Mouse (Mus musculus) hindbrain, embryonic 10.5 days (tissue): ENCODE data around the gene Pex26. TPM values are rescaled to one million over a fixed set of nuclear protein-coding genes. Genes with fewer than 3 reads are reported as not detected.

ENCODE experiments used
- DNase-seq: peaks from one replicate; pipeline ENCODE4 v3.0.0-alpha.2; 2017; ENCODE audit warnings: low spot score
- H3K27ac ChIP-seq: fragments of 300-500 bp; sonication (generic); 2 replicates; pipeline ENCODE4 v1.5.1; 2016; ENCODE audit warnings: mild to moderate bottlenecking, moderate library complexity
- H3K27me3 ChIP-seq: fragments of 300-500 bp; sonication (generic); 2 replicates; pipeline ENCODE4 v1.6.1; 2016; ENCODE audit warnings: mild to moderate bottlenecking; ENCODE audit not compliant: poor library complexity, insufficient read depth, severe bottlenecking
- H3K36me3 ChIP-seq: fragments of 300-500 bp; sonication (generic); 2 replicates; pipeline ENCODE4 v1.6.1; 2016; ENCODE audit warnings: mild to moderate bottlenecking, moderate library complexity
- H3K4me1 ChIP-seq: fragments of 300-500 bp; sonication (generic); replicated peaks from 2 replicates; pipeline ENCODE4 v1.6.1; 2016; ENCODE audit warnings: mild to moderate bottlenecking
- H3K4me3 ChIP-seq: fragments of 300-500 bp; sonication (generic); 2 replicates; pipeline ENCODE4 v1.5.1; 2016; ENCODE audit warnings: mild to moderate bottlenecking, moderate library complexity
- H3K9me3 ChIP-seq: fragments of 300-500 bp; sonication (generic); 2 replicates; pipeline ENCODE4 v1.6.1; 2016; ENCODE audit warnings: mild to moderate bottlenecking, moderate library complexity
- WGBS: fragments of 180-500 bp; shearing (Covaris S2); methylation state at CpG from one replicate; pipeline ENCODE4 v1.1.7; 2016; 5-methylcytosine and 5-hydroxymethylcytosine counted together
- polyA plus RNA-seq: library from polyadenylated mRNA; unstranded; fragments of >200 nt; fragmentation: Nextera tagmentation; extraction: Ambion mirVana; gene quantifications from 2 replicates; pipeline ENCODE4 v1.2.1, GENCODE M21; 2016

Gene Pex26
- polyA plus RNA-seq, 1 experiment from 2014 or later, result 10.1 TPM

DNA sequence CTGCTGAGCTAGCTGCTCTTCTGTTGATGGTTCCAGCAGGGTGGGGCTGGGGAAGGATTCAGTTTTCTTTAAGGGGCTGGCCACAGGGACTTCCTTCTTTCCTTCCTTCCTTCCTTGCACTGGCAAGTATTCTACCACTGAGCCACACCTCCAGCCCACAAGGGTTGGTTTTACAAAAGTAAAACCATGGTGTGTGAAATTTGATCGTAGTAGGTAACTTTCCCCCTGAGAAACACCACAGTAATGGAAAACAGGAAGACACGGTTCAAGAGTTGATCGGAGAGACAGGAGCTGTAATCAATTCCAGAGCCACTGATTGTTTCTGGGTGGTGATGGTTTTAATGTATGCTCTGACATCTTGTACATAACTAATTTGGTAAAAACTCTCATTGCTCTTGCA is 34.0 kb upstream of the Pex26 start:
- Histone ChIP-seq H3K4me3 (no peak overlapping the region), H3K4me1 (peaks cover 36% of the 10 kb centered on the region), H3K27ac (no peak overlapping the region), H3K36me3 (no peaks in the 10 kb centered on the region), H3K27me3 (no peaks in the 10 kb centered on the region), H3K9me3 (no peaks in the 10 kb centered on the region)
- 61% methylated on average over 3 of the region's 3 CpGs for WGBS
- DNase-seq, result no peak

DNA sequence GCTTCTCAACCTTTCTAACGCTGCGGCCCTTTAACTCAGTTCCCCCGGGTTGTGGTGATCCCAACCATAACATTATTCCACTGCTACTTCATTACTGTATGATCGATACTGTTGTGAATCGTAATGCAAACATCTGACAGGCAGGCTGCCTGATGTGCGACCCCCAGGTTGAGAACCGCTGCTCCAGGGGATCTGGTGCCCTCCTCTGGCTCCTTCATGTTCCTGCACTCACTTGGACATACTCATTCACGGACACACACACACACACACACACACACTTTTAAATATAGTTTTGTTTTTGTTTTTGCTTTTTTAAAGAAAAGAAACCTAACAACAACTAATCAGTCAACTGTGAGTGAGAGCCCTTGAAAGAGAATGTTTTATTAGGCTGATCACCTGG is 33.3 kb upstream of the Pex26 start:
- Histone ChIP-seq H3K27ac (no peak overlapping the region), H3K4me1 (peaks cover 29% of the 10 kb centered on the region), H3K4me3 (no peak overlapping the region), H3K27me3 (no peaks in the 10 kb centered on the region), H3K36me3 (no peaks in the 10 kb centered on the region), H3K9me3 (no peaks in the 10 kb centered on the region)
- no peak for DNase-seq
- 94% methylated on average over 8 of the region's 8 CpGs for WGBS

DNA sequence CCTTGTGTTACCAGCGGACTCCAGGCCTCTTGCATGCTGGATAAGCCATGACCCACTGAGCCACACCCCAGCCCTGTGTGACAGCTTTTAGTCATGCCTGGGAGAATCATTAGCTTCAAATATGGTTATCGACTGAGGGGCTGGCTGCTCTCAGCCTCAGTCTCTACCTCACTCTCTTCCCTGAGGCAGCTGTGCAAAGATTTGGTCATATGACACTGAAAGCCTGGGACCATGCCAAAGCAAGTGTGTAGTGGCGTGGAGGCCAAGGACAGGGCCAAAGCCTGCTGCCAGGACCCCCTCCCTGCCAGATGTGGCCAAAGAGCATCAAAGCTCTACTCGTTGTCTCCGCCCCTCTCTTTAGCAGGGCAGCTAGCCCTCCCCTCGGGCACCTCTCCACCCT is 31.7 kb upstream of the Pex26 start:
- no peak for DNase-seq
- H3K27ac ChIP-seq, result no peak overlapping the region
- WGBS, result 67% methylated on average over 6 of the region's 6 CpGs
- H3K27me3 ChIP-seq, result no peaks in the 10 kb centered on the region
- no peak overlapping the region for H3K4me3 ChIP-seq
- peaks cover 13% of the 10 kb centered on the region for H3K4me1 ChIP-seq
- no peaks in the 10 kb centered on the region for H3K9me3 ChIP-seq
- no peaks in the 10 kb centered on the region for H3K36me3 ChIP-seq

DNA sequence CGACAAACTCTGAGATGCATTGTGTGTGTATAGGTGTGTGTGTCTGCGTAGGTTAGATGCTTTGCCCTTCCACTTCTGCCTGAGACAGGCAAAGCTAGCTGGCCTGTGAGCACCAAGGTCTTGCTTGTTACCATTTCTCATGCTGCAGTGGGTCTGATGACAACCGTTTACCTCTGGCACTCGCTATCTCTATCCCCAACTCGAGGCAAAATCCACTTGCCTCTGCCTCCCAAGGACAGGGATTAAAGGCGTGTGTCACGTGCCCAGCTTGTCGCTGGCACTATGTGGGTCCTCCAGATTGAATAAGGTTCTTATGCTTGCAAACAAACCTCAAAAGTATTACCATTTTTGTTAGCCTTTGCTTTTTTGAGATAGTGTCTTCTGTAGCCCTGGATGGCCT is 30.3 kb upstream of the Pex26 start:
- DNase-seq, result no peak
- 87% methylated on average over 8 of the region's 8 CpGs for WGBS
- Histone ChIP-seq H3K4me1 (peaks cover 7% of the 10 kb centered on the region), H3K9me3 (no peaks in the 10 kb centered on the region), H3K36me3 (no peaks in the 10 kb centered on the region), H3K27me3 (no peaks in the 10 kb centered on the region), H3K27ac (no peak overlapping the region), H3K4me3 (no peak overlapping the region)

DNA sequence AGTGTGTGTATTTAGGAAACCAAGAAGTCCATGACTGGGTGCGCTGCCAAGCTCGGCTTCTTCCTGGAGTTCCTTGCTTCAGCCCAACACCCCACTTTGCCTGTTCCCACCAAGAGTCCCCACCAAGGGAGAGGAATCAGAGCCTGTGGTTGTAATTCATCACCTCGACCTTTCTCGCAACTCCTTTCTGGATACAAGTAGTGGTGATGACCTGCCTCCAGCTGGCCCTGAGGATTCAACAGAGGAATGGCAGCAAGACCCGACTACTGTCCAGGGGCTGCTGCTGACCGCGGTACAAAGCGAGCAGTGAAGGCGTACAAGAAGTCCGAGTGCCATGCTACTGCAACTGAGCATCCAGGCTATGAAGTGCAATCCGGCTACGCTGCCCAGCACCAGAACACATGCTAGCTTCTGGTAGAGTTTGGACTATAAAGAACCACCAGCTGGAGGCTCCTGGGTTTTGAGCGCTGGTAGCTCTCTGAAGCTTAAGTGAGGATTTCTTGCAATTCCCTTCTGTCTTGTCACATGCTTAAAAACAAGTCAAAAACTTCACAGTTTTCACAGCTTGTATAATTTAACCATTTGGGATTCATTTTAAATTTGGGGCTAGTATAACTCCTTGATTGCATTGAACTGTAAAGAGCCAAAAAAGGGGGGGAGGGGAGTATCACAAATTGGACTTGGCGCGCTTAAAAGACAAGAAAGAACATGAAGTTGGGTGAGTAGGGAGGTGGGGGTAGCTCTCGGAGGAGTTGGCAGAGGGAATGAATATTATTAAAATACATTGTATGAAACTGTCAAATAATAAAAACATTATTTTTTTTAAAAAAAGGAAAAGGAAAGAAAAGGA is 28.8 kb upstream of the Pex26 start:
- no peaks in the 10 kb centered on the region for H3K36me3 ChIP-seq
- peaks cover 7% of the 10 kb centered on the region for H3K4me1 ChIP-seq
- 90% methylated on average over 16 of the region's 16 CpGs for WGBS
- H3K4me3 ChIP-seq, result no peak overlapping the region
- no peak for DNase-seq
- no peaks in the 10 kb centered on the region for H3K27me3 ChIP-seq
- H3K9me3 ChIP-seq, result no peaks in the 10 kb centered on the region
- no peak overlapping the region for H3K27ac ChIP-seq

DNA sequence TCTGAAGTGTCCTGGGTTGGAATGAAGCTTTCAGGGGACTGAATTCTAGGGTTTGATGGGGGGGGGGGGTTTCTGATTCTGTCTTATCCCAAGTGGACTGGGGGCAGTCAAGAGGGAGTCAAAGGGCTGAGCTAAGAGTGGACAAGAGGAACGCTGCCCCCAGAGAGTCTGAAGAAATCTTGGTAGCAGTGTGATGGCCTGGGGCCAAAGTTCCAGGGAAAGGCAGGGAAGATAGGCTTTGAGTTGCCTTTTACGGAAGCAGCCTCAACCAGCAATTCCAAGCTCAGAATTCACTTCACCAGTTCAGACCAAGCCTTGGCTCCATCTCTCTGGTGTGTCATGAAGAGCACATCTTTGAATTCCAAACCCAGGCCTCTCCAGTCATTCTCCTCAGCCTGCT is 27.4 kb upstream of the Pex26 start:
- Histone ChIP-seq H3K4me3 (no peak overlapping the region), H3K27ac (no peak overlapping the region), H3K4me1 (peaks cover 7% of the 10 kb centered on the region), H3K36me3 (no peaks in the 10 kb centered on the region), H3K9me3 (no peaks in the 10 kb centered on the region), H3K27me3 (no peaks in the 10 kb centered on the region)
- DNase-seq, result no peak
- WGBS, result 76% methylated on average over 2 of the region's 2 CpGs

DNA sequence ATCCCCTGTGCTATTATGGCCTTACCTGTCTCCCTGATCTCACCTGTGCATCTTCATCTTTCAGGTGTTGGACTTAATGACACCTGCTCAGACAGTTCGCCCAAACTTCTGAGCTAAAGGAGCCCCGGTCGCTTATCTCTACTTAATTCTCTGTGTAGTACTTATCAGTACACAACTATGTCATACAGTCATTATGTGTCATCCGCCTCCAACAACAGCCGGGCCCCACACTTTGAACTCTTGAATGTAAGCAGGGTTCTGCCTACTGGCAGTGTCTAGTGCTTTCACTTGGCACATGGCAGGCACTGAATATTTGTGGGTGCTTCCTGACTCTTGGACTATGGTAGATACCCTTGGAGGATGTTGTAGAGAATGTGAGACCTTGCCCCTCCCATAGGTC is 23.9 kb upstream of the Pex26 start:
- Histone ChIP-seq H3K27me3 (no peaks in the 10 kb centered on the region), H3K36me3 (no peaks in the 10 kb centered on the region), H3K9me3 (no peaks in the 10 kb centered on the region), H3K4me3 (no peak overlapping the region), H3K4me1 (no peaks in the 10 kb centered on the region), H3K27ac (no peak overlapping the region)
- DNase-seq, result no peak
- WGBS, result 95% methylated on average over 5 of the region's 5 CpGs

DNA sequence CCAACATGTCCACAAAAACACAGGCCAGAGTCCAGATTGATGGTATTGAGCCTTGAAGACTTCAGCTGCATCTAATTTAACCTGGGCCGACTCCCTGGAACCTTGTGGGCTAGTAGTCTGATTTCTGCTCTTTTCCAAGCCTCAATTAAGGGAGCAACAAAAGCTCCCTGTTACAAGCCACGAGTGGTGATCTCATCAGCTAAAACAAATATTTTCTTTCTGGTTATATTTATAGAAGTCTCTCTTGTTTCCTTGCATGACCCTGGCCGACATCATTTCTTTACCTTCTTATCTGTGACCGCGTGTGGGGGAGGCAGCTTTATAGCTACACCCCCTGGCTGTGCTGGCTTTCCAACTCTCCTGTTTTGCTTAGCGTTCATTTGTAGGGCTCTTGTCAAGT is 23.3 kb upstream of the Pex26 start:
- H3K27me3 ChIP-seq, result no peaks in the 10 kb centered on the region
- 76% methylated on average over 6 of the region's 6 CpGs for WGBS
- H3K4me3 ChIP-seq, result no peak overlapping the region
- no peaks in the 10 kb centered on the region for H3K4me1 ChIP-seq
- no peaks in the 10 kb centered on the region for H3K36me3 ChIP-seq
- DNase-seq, result no peak
- H3K9me3 ChIP-seq, result no peaks in the 10 kb centered on the region
- H3K27ac ChIP-seq, result no peak overlapping the region

DNA sequence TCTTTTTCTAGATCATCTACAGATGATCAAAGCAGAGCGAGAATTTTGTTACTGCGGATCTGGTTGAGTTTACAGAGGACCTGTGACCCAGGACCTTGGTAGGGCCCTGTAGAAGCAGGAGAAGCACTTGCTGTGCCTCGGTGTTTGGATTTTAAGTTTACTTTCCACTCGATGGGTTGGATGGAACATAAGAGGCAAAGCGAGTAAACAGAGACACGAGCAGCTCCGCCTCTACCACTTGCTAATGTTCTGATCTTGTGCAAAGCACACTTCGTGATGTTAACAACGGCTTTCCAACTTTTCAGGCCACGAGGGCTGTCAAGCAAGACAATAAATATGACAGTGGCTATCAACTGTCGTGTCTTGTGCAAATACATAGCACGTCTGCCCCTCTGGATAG is 20.9 kb upstream of the Pex26 start:
- no peak overlapping the region for H3K4me3 ChIP-seq
- no peak for DNase-seq
- no peaks in the 10 kb centered on the region for H3K9me3 ChIP-seq
- H3K27me3 ChIP-seq, result no peaks in the 10 kb centered on the region
- no peak overlapping the region for H3K27ac ChIP-seq
- WGBS, result 92% methylated on average over 12 of the region's 12 CpGs
- H3K4me1 ChIP-seq, result peaks cover 18% of the 10 kb centered on the region
- no peaks in the 10 kb centered on the region for H3K36me3 ChIP-seq

DNA sequence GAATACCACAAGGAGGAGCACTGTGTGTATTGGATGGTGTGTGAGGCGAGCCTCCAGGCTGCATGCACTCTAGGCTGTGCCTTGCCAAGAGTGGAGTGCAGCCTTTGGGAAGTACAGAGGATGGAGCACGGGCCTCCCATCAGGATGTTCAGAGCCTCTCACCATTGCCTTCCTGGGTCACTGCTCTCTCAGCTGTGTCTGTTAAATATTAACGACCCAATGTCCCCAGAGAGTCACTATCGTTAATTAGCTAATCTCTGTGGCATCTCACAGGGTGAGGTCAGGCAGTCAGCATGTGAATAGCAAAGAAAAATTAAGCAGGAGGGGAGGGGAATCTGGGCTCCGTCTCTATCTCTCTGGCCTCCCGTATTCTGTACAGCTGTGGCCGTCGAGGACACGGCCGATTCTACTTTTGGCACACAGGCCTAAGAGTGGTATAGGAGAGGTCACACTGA is 17.3 kb upstream of the Pex26 start:
- Histone ChIP-seq H3K4me3 (no peak overlapping the region), H3K27me3 (no peaks in the 10 kb centered on the region), H3K27ac (peak overlapping the region; percentile 59), H3K4me1 (peaks cover 20% of the 10 kb centered on the region), H3K9me3 (no peaks in the 10 kb centered on the region), H3K36me3 (no peaks in the 10 kb centered on the region)
- WGBS, result 52% methylated on average over 10 of the region's 10 CpGs
- peak; percentile 13 for DNase-seq

DNA sequence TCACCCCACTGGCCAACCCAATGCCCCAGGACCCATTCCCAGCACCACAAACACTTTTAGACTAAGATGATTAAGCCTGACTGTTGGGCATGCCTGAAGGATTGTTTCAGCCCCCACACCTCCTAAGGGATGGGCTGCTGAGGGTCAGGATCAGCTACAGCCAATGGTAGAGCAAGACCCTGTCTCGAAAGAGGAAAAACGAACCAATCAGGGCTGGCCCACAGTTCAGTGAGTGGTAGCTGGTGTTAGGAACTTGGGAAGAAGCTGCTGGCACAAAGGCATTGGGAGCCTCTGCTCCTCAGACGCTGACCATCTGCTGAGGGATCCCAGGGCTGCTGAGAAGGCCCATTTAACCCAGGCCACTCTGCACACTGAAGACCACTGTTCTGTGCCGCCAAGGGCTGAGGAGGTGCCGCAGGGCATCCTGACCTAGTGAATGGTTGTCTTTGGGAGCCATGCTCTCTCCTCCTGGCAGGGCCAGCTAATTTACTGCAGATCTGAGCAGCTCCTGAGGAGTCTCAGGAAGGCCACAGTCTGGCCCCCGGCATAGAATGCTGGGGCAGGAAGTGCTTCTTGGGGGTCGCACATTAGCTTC is 16.0 kb upstream of the Pex26 start:
- peak; percentile 44 for DNase-seq
- WGBS, result 67% methylated on average over 7 of the region's 7 CpGs
- peaks cover 20% of the 10 kb centered on the region for H3K4me1 ChIP-seq
- no peaks in the 10 kb centered on the region for H3K36me3 ChIP-seq
- H3K27ac ChIP-seq, result peak overlapping the region; percentile 45
- H3K9me3 ChIP-seq, result no peaks in the 10 kb centered on the region
- H3K27me3 ChIP-seq, result no peaks in the 10 kb centered on the region
- no peak overlapping the region for H3K4me3 ChIP-seq

DNA sequence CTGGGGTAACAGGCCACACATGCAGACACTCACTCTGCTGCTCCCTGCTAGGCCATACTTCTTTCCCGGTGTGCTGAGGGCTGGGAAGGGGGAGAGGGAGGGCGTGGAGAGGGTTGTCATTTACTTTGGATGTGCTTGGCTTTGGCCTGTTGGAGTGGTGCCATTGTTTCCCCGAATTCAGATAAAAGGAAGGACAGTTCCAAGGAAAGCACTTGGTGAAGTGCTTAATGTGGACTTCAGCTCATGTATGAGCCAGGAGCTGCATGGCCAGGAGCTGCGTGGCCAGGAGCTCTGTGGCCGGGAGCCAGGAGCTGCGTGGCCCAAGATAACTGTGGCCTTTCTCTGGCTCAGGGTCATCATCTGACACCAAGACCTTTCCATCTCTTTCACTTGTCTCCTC is 12.4 kb upstream of the Pex26 start:
- Histone ChIP-seq H3K9me3 (no peaks in the 10 kb centered on the region), H3K4me3 (no peak overlapping the region), H3K4me1 (peaks cover 21% of the 10 kb centered on the region), H3K36me3 (no peaks in the 10 kb centered on the region), H3K27ac (no peak overlapping the region), H3K27me3 (no peaks in the 10 kb centered on the region)
- 90% methylated on average over 6 of the region's 6 CpGs for WGBS
- DNase-seq, result no peak

DNA sequence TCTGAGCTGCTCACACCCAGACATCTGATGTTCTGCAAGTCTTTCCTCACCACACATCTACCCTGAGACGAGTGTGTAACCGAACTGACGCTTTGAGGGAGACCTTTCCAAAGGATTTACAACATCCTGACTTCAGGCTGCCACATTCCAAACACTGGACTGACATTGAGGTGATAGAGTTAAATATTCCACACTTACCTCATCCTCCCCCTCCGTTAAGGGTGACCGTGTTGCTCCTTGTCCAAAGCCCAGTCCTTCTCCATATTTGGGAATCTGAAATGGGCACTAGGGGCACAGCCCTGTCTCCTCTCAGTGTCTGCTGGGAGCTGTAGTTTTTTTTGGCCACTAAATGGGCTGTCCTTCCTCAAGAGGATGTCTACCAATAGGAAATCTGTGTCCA is 10.0 kb upstream of the Pex26 start:
- no peak overlapping the region for H3K4me3 ChIP-seq
- H3K9me3 ChIP-seq, result no peaks in the 10 kb centered on the region
- peaks cover 13% of the 10 kb centered on the region for H3K4me1 ChIP-seq
- WGBS, result 83% methylated on average over 5 of the region's 5 CpGs
- H3K27ac ChIP-seq, result no peak overlapping the region
- no peaks in the 10 kb centered on the region for H3K36me3 ChIP-seq
- no peaks in the 10 kb centered on the region for H3K27me3 ChIP-seq
- DNase-seq, result no peak
